In genomic region chr7:24883896-24884692, GRCm38 (mm10) we compare ENCODE assay signal across 8 mouse cellular contexts. TPM values are rescaled to one million over a fixed set of nuclear protein-coding genes. Genes with fewer than 3 reads are reported as not detected.
DNase-seq lines count a peak whose midpoint lies in the region; ATAC-seq and TF ChIP-seq lines count a peak whose summit lies in the region.

Rps19 (plus strand) TSS chr7:24884371.

- TF ChIP-seq CTCF in G1E (IDR thresholded peaks at IDR 0.05; ENCODE audit: low read depth, low read length) = no peak
- TF ChIP-seq CTCF in layer of hippocampus, adult 2 months (conservative IDR thresholded peaks at IDR 0.05) = peak; percentile 81
- peak; percentile 57 for TF ChIP-seq CTCF in lung, embryonic 14.5 days (IDR thresholded peaks at IDR 0.05; ENCODE audit: low read depth)
- no peak for TF ChIP-seq CTCF in olfactory bulb, adult 2 months (IDR thresholded peaks at IDR 0.05; ENCODE audit: insufficient read depth, low read depth, low read length)
- TF ChIP-seq CTCF in thymus, adult 2 months (IDR thresholded peaks at IDR 0.05; ENCODE audit: borderline replicate concordance, control insufficient read depth, extremely low read depth, insufficient read depth, low read length, poor library complexity) = 0 out of 2 replicates have a peak, but pooled peaks have one; percentile 29

- peak within 1 kb of the TSS; percentile 88 for H3K27ac ChIP-seq in forebrain, embryonic 16.5 days (ENCODE audit: low read length)
- peak within 1 kb of the TSS; percentile 97 for H3K27ac ChIP-seq in layer of hippocampus, adult 2 months
- peak within 1 kb of the TSS; percentile 92 for H3K27ac ChIP-seq in lung, embryonic 14.5 days (ENCODE audit: low read depth)
- peak within 1 kb of the TSS; percentile 74 for H3K27ac ChIP-seq in olfactory bulb, adult 2 months (ENCODE audit: insufficient read depth, low read depth, low read length)
- H3K27ac ChIP-seq in thymus, adult 2 months (ENCODE audit: control insufficient read depth, insufficient read depth, low read length) = peak within 1 kb of the TSS; percentile 92

- peak within 1 kb of the TSS; percentile 59 for H3K4me2 ChIP-seq in forebrain, embryonic 16.5 days (ENCODE audit: low read length)
- H3K4me2 ChIP-seq in lung, embryonic 14.5 days = peak within 1 kb of the TSS; percentile 95

- H3K9ac ChIP-seq in forebrain, embryonic 16.5 days (replicated peaks; ENCODE audit: low read depth, low read length) = peak within 1 kb of the TSS; percentile 100
- peak within 1 kb of the TSS; percentile 100 for H3K9ac ChIP-seq in lung, embryonic 14.5 days

- peak; percentile 96 for TF ChIP-seq POLR2A in olfactory bulb, adult 2 months (IDR thresholded peaks at IDR 0.05; ENCODE audit: insufficient read depth, low read depth, low read length)
- peak; percentile 83 for TF ChIP-seq POLR2A in thymus, adult 2 months (IDR thresholded peaks at IDR 0.05; ENCODE audit: control insufficient read depth, extremely low read depth, insufficient read depth, low read length, poor library complexity)

- peak within 1 kb of the TSS; percentile 97 for H3K4me3 ChIP-seq in G1E (ENCODE audit: low read depth, low read length)
- peak within 1 kb of the TSS; percentile 89 for H3K4me3 ChIP-seq in forebrain, embryonic 16.5 days (replicated peaks; ENCODE audit: low read length)
- peak within 1 kb of the TSS; percentile 97 for H3K4me3 ChIP-seq in layer of hippocampus, adult 2 months
- H3K4me3 ChIP-seq in lung, embryonic 14.5 days (ENCODE audit: low read depth, low read length) = peak within 1 kb of the TSS; percentile 98
- H3K4me3 ChIP-seq in olfactory bulb, adult 2 months (ENCODE audit: insufficient read depth, low read depth, low read length) = peak within 1 kb of the TSS; percentile 71
- H3K4me3 ChIP-seq in thymus, adult 2 months (ENCODE audit: control insufficient read depth, insufficient read depth, low read length) = peak within 1 kb of the TSS; percentile 73

- peak; percentile 91 for ATAC-seq in G1E (ENCODE audit: extremely low read depth, insufficient number of reproducible peaks, low FRiP score, poor library complexity, severe bottlenecking)
- ATAC-seq in forebrain, embryonic 16.5 days = peak; percentile 92
- peak; percentile 94 for ATAC-seq in lung, embryonic 14.5 days (ENCODE audit: insufficient read depth)

- H3K9me3 ChIP-seq in G1E (replicated peaks) = no peaks in the 10 kb centered on the region
- no peaks in the 10 kb centered on the region for H3K9me3 ChIP-seq in forebrain, embryonic 16.5 days (ENCODE audit: control insufficient read depth, low read length)
- H3K9me3 ChIP-seq in lung, embryonic 14.5 days (ENCODE audit: low read depth, low read length) = no peaks in the 10 kb centered on the region

- H3K27me3 ChIP-seq in G1E (ENCODE audit: insufficient read depth, low read length) = peaks cover 23% of the 10 kb centered on the region
- no peaks in the 10 kb centered on the region for H3K27me3 ChIP-seq in forebrain, embryonic 16.5 days (replicated peaks; ENCODE audit: control insufficient read depth, insufficient read depth, low read length)
- no peaks in the 10 kb centered on the region for H3K27me3 ChIP-seq in lung, embryonic 14.5 days (ENCODE audit: insufficient read depth, low read length)
- H3K27me3 ChIP-seq in thymus, adult 2 months (ENCODE audit: control insufficient read depth, insufficient read depth, low read length) = no peaks in the 10 kb centered on the region

- WGBS in forebrain, embryonic 16.5 days = 0% methylated on average over 57 of the region's 57 CpGs
- under 1% methylated on average over 57 of the region's 57 CpGs for WGBS in lung, embryonic 14.5 days
- WGBS in olfactory bulb, adult 2 months = under 1% methylated on average over 57 of the region's 57 CpGs
- WGBS in thymus, adult 2 months = under 1% methylated on average over 57 of the region's 57 CpGs

- H3K36me3 ChIP-seq in G1E (replicated peaks) = peaks cover 44% of the 10 kb centered on the region
- peaks cover 3% of the 10 kb centered on the region; the same call in 1 of the 2 replicates for H3K36me3 ChIP-seq in forebrain, embryonic 16.5 days (ENCODE audit: control insufficient read depth, insufficient read depth)
- H3K36me3 ChIP-seq in lung, embryonic 14.5 days (ENCODE audit: insufficient read depth) = peaks cover 40% of the 10 kb centered on the region
- H3K36me3 ChIP-seq in thymus, adult 2 months (ENCODE audit: control insufficient read depth, insufficient read depth, low read length) = peaks cover 32% of the 10 kb centered on the region

- H3K4me1 ChIP-seq in G1E (ENCODE audit: insufficient read depth, low read depth, low read length) = peaks cover 41% of the 10 kb centered on the region
- peaks cover 21% of the 10 kb centered on the region for H3K4me1 ChIP-seq in forebrain, embryonic 16.5 days (replicated peaks; ENCODE audit: control insufficient read depth, insufficient read depth, low read length)
- H3K4me1 ChIP-seq in lung, embryonic 14.5 days (ENCODE audit: insufficient read depth) = peaks cover 8% of the 10 kb centered on the region
- peaks cover 12% of the 10 kb centered on the region for H3K4me1 ChIP-seq in olfactory bulb, adult 2 months (ENCODE audit: control insufficient read depth, insufficient read depth, low read length)
- peaks cover 14% of the 10 kb centered on the region for H3K4me1 ChIP-seq in thymus, adult 2 months (replicated peaks; ENCODE audit: control insufficient read depth, insufficient read depth, low read length)

- intact Hi-C loops in heart, postnatal 36 days (cut with DNase I) = loop anchor here (1.0 to 10.0 kb wide), 4 partner anchors 20 to 799 kb away; partner anchors contain the start of genes Gsk3a and Zfp180

- peak; percentile 94 for DNase-seq in G1E (ENCODE audit: low spot score)
- peak; percentile 97 to 100 for DNase-seq in cerebellum, adult 18-20 months
- DNase-seq in heart, postnatal 36 days = peak; percentile 98 to 99
- DNase-seq in layer of hippocampus, adult 2 months (ENCODE audit: low spot score in 2 of 2) = peak; percentile 98 to 99
- DNase-seq in lung, embryonic 14.5 days = peak; percentile 100
- DNase-seq in thymus, adult 2 months = peak; percentile 96

RNA-seq across cellular contexts. Expression of gene Rps19, which starts in this region (rescaled TPM):
- 877 and 949 TPM in 2 replicates for total RNA-seq in G1E (2014; fragmentation: Nextera tagmentation)
- 1,262 and 1,401 TPM in 2 replicates for total RNA-seq in G1E (2017)
- 2,998 and 3,499 TPM in 2 replicates for polyA plus RNA-seq in G1E (2012)
- 1,290 and 1,309 TPM in 2 replicates for polyA plus RNA-seq in forebrain, embryonic 16.5 days (2015; fragmentation: Nextera tagmentation; extraction: Ambion mirVana)
- total RNA-seq in heart, postnatal 36 days (2021) = 100 to 1,000 TPM; 514 to 531 TPM
- 100 to 1,000 TPM; 501 to 525 TPM for total RNA-seq in layer of hippocampus, adult 2 months (2021)
- 3,015 and 3,069 TPM in 2 replicates for polyA plus RNA-seq in lung, embryonic 14.5 days (2014; fragmentation: Nextera tagmentation; extraction: Ambion mirVana)
- polyA plus RNA-seq in olfactory bulb, adult 2 months (2012; ENCODE audit: insufficient read depth, insufficient read length, low replicate concordance, missing spikeins) = 1,132 TPM in 1 of 2 replicates, not detected in the other
- 543 and 698 TPM in 2 replicates for polyA plus RNA-seq in thymus, adult 2 months (2012; rRNA removed)

Comparison
In these comparisons a context has a peak if more than half of its experiments do, and no peak if none do; other contexts are left out.
1. Peak in every context shown above with its lines: DNase-seq, ATAC-seq, H3K4me3 ChIP-seq and H3K27ac ChIP-seq.
2. CTCF ChIP-seq: peak in layer of hippocampus, adult 2 months (single experiment), lung, embryonic 14.5 days (single experiment) and thymus, adult 2 months (single experiment); none in G1E (single experiment) and olfactory bulb, adult 2 months (single experiment).